Mouse (Mus musculus) stomach, postnatal 0 days (tissue): Measurements from ENCODE around the gene Abcf2. TPM values are rescaled to one million over a fixed set of nuclear protein-coding genes. Genes with fewer than 3 reads are reported as not detected.

ENCODE experiments used
- ATAC-seq: fragments of 200-750 bp; cut with Nextera tagmentation; 2 replicates; pipeline ENCODE4 v1.8.0; 2017; ENCODE audit not compliant: low FRiP score, low TSS enrichment
- DNase-seq: peaks from one replicate; pipeline ENCODE4 v3.0.0-alpha.2; 2016; ENCODE audit warnings: low spot score
- H3K27ac ChIP-seq: fragments of 300-500 bp; sonication (generic); replicated peaks from 2 replicates; pipeline ENCODE4 v1.5.1; 2014; ENCODE audit warnings: mild to moderate bottlenecking, control low read depth
- H3K27me3 ChIP-seq: fragments of 300-500 bp; sonication (generic); 2 replicates; pipeline ENCODE4 v1.6.1; 2014; ENCODE audit warnings: low read length; ENCODE audit not compliant: control insufficient read depth, insufficient read depth
- H3K36me3 ChIP-seq: fragments of 300-500 bp; sonication (generic); 2 replicates; pipeline ENCODE4 v1.6.1; 2014; ENCODE audit warnings: low read length, mixed read lengths; ENCODE audit not compliant: control insufficient read depth, insufficient read depth
- H3K4me1 ChIP-seq: fragments of 300-500 bp; sonication (generic); replicated peaks from 2 replicates; pipeline ENCODE4 v1.6.1; 2014; ENCODE audit warnings: antibody characterized with exemption; ENCODE audit not compliant: control insufficient read depth, insufficient read depth
- H3K4me2 ChIP-seq: fragments of 300-500 bp; sonication (generic); replicated peaks from 2 replicates; pipeline ENCODE4 v1.6.1; 2014; ENCODE audit warnings: low read depth, mild to moderate bottlenecking, control low read depth, moderate library complexity
- H3K4me3 ChIP-seq: fragments of 300-500 bp; sonication (generic); 2 replicates; pipeline ENCODE4 v1.5.1; 2014; ENCODE audit warnings: low read depth, low read length, control low read depth
- H3K9ac ChIP-seq: fragments of 300-500 bp; sonication (generic); 2 replicates; pipeline ENCODE4 v1.6.1; 2014; ENCODE audit warnings: mild to moderate bottlenecking, low read length, control low read depth, mixed read lengths
- H3K9me3 ChIP-seq: fragments of 300-500 bp; sonication (generic); 2 replicates; pipeline ENCODE4 v1.6.1; 2016; ENCODE audit warnings: low read length; ENCODE audit not compliant: control insufficient read depth
- CTCF ChIP-seq: IDR thresholded peaks from 2 replicates; pipeline ENCODE4 v1.5.1; 2016; ENCODE audit warnings: antibody characterized with exemption, low read depth, mild to moderate bottlenecking, moderate library complexity
- EP300 ChIP-seq: optimal IDR thresholded peaks from 2 replicates; pipeline ENCODE3; 2016; ENCODE audit warnings: antibody characterized with exemption
- WGBS: fragments of 180-500 bp; shearing (Covaris S2); extraction: QIAGEN DNeasy Blood & Tissue Kit; methylation state at CpG from one replicate; pipeline ENCODE4 v1.1.7; 2014; 5-methylcytosine and 5-hydroxymethylcytosine counted together
- polyA plus RNA-seq: library from polyadenylated mRNA; unstranded; fragments of >200 nt; fragmentation: Nextera tagmentation; extraction: Ambion mirVana; gene quantifications from 2 replicates; pipeline ENCODE4 v1.2.1, GENCODE M21; 2015

Gene Abcf2
- polyA plus RNA-seq, 1 experiment from 2014 or later: 45.3 TPM

GRCm38 (mm10) chr5:24620626-24621025, 43.4 kb upstream of the Abcf2 start:
- no peak overlapping the region for H3K4me2 ChIP-seq
- no peaks in the 10 kb centered on the region for H3K4me1 ChIP-seq
- TF ChIP-seq EP300: no peak
- no peak for TF ChIP-seq CTCF
- no peak overlapping the region for H3K4me3 ChIP-seq
- H3K27ac ChIP-seq: no peak overlapping the region
- H3K27me3 ChIP-seq: no peaks in the 10 kb centered on the region
- 71% methylated on average over 8 of the region's 8 CpGs for WGBS
- no peak overlapping the region for H3K9ac ChIP-seq
- no peaks in the 10 kb centered on the region for H3K36me3 ChIP-seq
- ATAC-seq (no peak), DNase-seq (no peak)
- no peaks in the 10 kb centered on the region for H3K9me3 ChIP-seq

DNA sequence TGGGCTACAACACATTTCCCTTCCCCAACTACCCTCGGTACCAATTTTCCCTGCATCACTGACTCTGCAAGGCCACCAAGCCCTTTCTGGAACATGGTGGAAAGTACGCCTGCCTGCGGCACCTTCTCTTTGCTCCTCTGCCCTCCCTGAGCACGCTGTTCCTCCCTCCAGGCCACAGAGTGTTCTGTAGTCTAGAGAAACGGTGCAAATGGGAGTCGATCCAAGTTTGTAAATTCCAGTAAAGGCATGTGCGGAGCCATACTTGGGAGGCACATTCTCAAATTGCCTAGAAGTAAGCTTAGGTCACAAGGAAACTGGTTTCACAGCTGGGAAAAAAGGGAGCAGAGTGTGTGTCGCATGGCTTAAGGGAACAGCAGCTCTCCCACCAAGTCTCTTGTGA, 42.8 kb upstream of the Abcf2 start:
- DNase-seq (no peak), ATAC-seq (no peak)
- Histone ChIP-seq H3K27ac (no peak overlapping the region), H3K36me3 (no peaks in the 10 kb centered on the region), H3K4me2 (no peak overlapping the region), H3K4me1 (no peaks in the 10 kb centered on the region), H3K9ac (no peak overlapping the region), H3K9me3 (no peaks in the 10 kb centered on the region), H3K27me3 (no peaks in the 10 kb centered on the region), H3K4me3 (no peak overlapping the region)
- TF ChIP-seq CTCF: no peak
- no peak for TF ChIP-seq EP300
- 50% methylated on average over 8 of the region's 8 CpGs for WGBS

GRCm38 (mm10) chr5:24618921-24619320, 41.7 kb upstream of the Abcf2 start:
- Histone ChIP-seq H3K36me3 (no peaks in the 10 kb centered on the region; the same call in 1 of the 2 replicates), H3K4me1 (no peaks in the 10 kb centered on the region), H3K4me3 (no peak overlapping the region), H3K9ac (no peak overlapping the region), H3K27ac (no peak overlapping the region), H3K9me3 (no peaks in the 10 kb centered on the region), H3K4me2 (no peak overlapping the region), H3K27me3 (no peaks in the 10 kb centered on the region)
- DNase-seq (no peak), ATAC-seq (no peak)
- WGBS: 82% methylated on average over 3 of the region's 3 CpGs
- TF ChIP-seq EP300: no peak

DNA sequence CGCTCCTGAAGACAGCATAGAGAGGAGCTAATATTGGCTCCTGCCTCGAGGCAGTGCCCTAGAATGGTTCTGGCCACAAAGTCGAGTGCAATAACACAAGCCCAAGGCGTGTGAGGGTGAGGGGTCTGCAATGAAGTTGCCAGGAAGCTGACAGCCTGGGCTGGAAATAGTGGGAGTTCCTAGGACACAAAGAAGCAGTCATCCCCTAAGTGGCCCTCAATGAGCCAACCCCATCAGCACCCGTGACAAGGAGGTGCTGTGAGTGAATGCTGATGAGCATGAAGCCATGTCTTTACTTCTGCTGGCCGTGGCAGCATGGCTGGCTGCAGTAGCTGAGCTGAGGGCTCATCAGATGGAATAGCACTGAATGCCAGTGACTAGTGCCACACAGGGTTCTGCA, 37.8 kb upstream of the Abcf2 start:
- 78% methylated on average over 6 of the region's 6 CpGs for WGBS
- ATAC-seq: no peak
- no peak overlapping the region for H3K4me3 ChIP-seq

GRCm38 (mm10) chr5:24612302-24612649, 35.0 kb upstream of the Abcf2 start:
- WGBS: 73% methylated on average over 5 of the region's 5 CpGs
- TF ChIP-seq EP300 (no peak), CTCF (peak; percentile 42)
- no peak overlapping the region for H3K4me2 ChIP-seq
- H3K27me3 ChIP-seq: no peaks in the 10 kb centered on the region
- no peaks in the 10 kb centered on the region; the same call in 1 of the 2 replicates for H3K4me1 ChIP-seq
- H3K9me3 ChIP-seq: no peaks in the 10 kb centered on the region
- no peak overlapping the region for H3K9ac ChIP-seq
- H3K27ac ChIP-seq: no peak overlapping the region
- H3K36me3 ChIP-seq: no peaks in the 10 kb centered on the region; the same call in 1 of the 2 replicates
- ATAC-seq (peak; percentile 7; the same call in 1 of the 2 replicates), DNase-seq (no peak)
- H3K4me3 ChIP-seq: no peak overlapping the region

More for the DNA sequence above, 37.8 kb upstream of the Abcf2 start:
- Histone ChIP-seq H3K27ac (no peak overlapping the region), H3K36me3 (no peaks in the 10 kb centered on the region; the same call in 1 of the 2 replicates), H3K4me2 (no peak overlapping the region), H3K27me3 (no peaks in the 10 kb centered on the region), H3K4me1 (no peaks in the 10 kb centered on the region; the same call in 1 of the 2 replicates), H3K9me3 (no peaks in the 10 kb centered on the region), H3K9ac (no peak overlapping the region)
- no peak for DNase-seq
- no peak for TF ChIP-seq CTCF
- no peak for TF ChIP-seq EP300

DNA sequence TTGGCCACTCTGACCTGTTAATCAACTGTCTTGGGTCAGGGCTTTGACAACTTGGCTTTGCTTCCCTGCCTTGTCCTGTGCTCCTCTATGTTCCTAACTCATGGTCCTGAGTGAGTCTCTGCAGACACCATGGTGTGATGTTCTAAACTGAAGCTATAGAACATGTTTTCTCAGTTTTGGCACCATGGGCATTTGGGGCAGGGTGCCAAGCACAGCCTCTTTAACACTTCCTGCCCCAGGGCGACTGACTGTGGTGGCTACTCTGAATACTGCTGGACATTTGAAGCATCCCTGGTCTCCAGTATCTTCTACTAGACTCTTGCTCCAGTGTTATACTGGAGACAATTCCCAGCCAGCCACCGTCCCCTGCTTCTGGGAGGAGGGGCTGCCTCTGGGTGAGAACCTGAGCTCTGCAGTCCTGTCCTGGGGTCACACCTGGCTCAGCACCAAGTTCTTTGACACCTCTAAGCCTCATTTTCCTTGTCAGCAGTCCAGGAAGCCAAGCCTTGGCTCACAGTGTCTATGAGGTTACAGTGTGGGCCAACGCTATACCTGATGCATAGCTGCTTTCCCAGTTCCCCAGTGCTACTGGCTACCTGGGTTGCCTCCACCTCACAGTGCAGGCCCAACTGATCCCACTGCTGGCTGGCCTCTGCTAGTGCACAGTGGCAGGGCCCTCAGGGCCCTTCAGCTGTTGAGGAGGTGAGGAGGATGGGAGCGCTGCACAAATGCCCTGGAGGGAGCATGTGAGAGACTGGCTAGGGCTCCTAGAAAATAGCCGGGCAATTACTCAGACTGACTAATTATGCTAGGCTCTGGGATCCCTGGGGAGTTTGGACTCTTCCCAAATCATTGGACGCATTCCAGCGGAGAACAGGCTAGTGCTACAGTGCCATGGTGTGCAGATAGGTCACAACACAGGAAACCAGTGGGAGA, 34.4 kb upstream of the Abcf2 start:
- Histone ChIP-seq H3K4me2 (no peak overlapping the region), H3K9me3 (no peaks in the 10 kb centered on the region), H3K27ac (no peak overlapping the region), H3K4me3 (no peak overlapping the region), H3K36me3 (no peaks in the 10 kb centered on the region; the same call in 1 of the 2 replicates), H3K9ac (no peak overlapping the region), H3K27me3 (no peaks in the 10 kb centered on the region), H3K4me1 (no peaks in the 10 kb centered on the region; the same call in 1 of the 2 replicates)
- DNase-seq: no peak
- 55% methylated on average over 7 of the region's 7 CpGs for WGBS
- TF ChIP-seq EP300: no peak
- TF ChIP-seq CTCF: no peak
- no peak for ATAC-seq
